Mouse (Mus musculus) ES-E14 (cell line): ENCODE measurements around the gene Osbpl6.

Source experiments
- CHD2 ChIP-seq: IDR thresholded peaks from 2 replicates; pipeline ENCODE4 v1.6.1; 2014; ENCODE audit warnings: mild to moderate bottlenecking, low read depth, low read length, inconsistent platforms
- MAFK ChIP-seq: IDR thresholded peaks from 2 replicates; pipeline ENCODE4 v1.6.1; 2014; ENCODE audit warnings: mild to moderate bottlenecking, low read depth, low read length, inconsistent platforms; ENCODE audit not compliant: insufficient read depth
- ZC3H11A ChIP-seq: IDR thresholded peaks from 2 replicates; pipeline ENCODE4 v1.6.1; 2012; ENCODE audit warnings: low read depth, mild to moderate bottlenecking, inconsistent platforms, low read length, borderline replicate concordance
- ZNF384 ChIP-seq: IDR thresholded peaks from 2 replicates; pipeline ENCODE4 v1.6.1; 2012; ENCODE audit warnings: low read depth, low read length, inconsistent platforms

DNA sequence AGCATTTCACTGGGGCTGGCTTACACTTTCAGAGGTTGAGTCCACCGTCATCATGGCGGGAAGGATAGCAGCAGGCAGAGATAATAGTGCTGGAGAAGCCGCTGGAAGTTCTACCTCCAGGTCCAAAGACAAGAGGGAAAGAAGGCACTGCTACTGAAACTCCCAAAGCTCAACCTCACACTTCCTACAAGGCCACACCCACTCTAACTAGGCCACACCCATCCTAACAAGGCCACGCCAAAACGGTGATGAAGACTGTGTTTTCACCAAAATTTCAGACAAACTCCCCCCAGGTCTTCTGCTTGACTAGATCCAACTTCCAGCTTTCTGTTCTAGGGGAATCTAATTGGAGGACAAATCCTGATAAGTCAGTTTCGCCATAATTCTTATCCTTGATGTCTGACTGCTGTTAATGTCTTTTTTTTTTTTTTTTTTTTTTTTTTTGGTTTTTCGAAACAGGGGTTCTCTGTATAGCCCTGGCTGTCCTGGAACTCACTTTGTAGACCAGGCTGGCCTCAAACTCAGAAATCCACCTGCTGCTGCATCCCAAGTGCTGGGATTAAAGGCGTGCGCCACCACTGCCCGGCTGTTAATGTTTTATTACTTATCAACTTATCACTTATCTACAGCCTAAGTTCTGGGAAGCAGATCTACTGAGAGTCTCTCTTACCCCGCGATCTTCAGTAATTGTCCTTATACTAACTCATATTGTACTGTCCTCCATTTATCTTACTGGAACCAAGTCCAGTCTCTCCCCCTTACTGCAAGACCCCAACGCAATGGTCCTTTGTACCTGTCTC, 37.2 kb upstream of the Osbpl6 start:
- no peak for TF ChIP-seq CHD2
- no peak for TF ChIP-seq ZC3H11A
- no peak for TF ChIP-seq MAFK
- TF ChIP-seq ZNF384: peak; percentile 90
